Mouse (Mus musculus): Measurements from ENCODE around the gene Lrrc27.

DNA sequence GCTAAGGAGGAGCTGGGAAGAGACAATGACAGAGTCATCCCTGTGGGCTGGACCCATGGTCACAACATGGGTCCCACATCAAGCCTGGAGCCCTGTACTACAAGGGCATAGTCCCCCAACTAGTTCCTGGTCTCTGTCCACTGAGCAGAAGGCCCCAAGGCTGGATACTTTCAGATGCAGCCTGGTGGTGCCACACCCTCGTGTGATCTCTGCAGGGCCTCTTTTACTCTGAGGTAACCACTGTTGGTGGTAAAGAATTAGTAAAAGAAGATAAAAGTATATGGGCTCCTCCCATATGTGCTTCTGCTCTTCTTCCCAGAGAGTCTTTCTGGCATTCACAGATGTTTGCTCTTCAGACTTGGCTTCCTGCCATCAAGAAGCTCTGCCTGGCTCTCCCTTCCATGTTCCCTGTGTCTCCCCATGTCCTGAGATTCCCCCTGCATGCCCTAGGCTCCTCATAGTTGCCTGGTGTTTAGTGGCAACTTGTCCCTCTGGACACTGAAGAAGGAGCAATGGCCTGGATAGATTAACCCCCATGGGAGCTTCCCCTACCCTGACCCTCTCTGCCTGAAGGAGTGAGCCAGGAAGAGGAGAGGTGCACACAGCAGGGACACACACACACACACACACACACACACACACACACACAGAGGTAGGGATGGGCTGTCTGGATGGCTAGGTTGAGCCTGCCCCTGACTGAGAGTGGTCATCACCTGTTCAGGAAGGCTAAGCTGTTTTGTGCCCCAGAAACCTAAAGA lies 60.0 kb downstream of the Lrrc27 start:
- no peak for TF ChIP-seq CTCF (IDR thresholded peaks at IDR 0.05; ENCODE audit: low read depth)
- no peak for TF ChIP-seq EP300 (IDR thresholded peaks at IDR 0.05; ENCODE audit: low read depth)
